Mouse (Mus musculus) cortical plate, adult 2 months (tissue): ENCODE measurements around the gene Slc6a12.

Experiments used
- CTCF ChIP-seq: fragments of 200-500 bp; IDR thresholded peaks from 2 replicates; pipeline ENCODE4 v1.5.1; 2011; ENCODE audit warnings: mild to moderate bottlenecking, control low read depth, low read length; ENCODE audit not compliant: insufficient read depth; ENCODE audit errors: extremely low read depth
- POLR2A ChIP-seq: fragments of 200-500 bp; IDR thresholded peaks from 2 replicates; pipeline ENCODE4 v1.6.1; 2011; ENCODE audit warnings: mild to moderate bottlenecking, low read length, control low read depth; ENCODE audit not compliant: insufficient read depth; ENCODE audit errors: extremely low read depth

- TF ChIP-seq POLR2A (no peak), CTCF (no peak)
Observed at GRCm38 (mm10) chr6:121363956-121364355, 21.1 kb downstream of the Slc6a12 start.
